Mouse (Mus musculus) liver, adult 2 months (tissue): ENCODE data around the gene Erp44. TPM values are rescaled to one million over a fixed set of nuclear protein-coding genes. Genes with fewer than 3 reads are reported as not detected.

Experiments
- DNase-seq: peaks from one replicate; pipeline ENCODE4 v3.0.0-alpha.2; 2011; ENCODE audit warnings: low read depth, low spot score; ENCODE audit errors: extremely low read depth
- H3K27ac ChIP-seq: fragments of 200-500 bp; replicated peaks from 2 replicates; pipeline ENCODE4 v1.5.1; 2012; ENCODE audit warnings: low read depth, mild to moderate bottlenecking, control low read depth, inconsistent platforms, low read length; ENCODE audit not compliant: insufficient read depth
- H3K27me3 ChIP-seq: fragments of 200-500 bp; 2 replicates; pipeline ENCODE4 v1.6.1; 2012; ENCODE audit warnings: mild to moderate bottlenecking, moderate library complexity, low read length, inconsistent platforms; ENCODE audit not compliant: control insufficient read depth, insufficient read depth
- H3K36me3 ChIP-seq: fragments of 200-500 bp; 2 replicates; pipeline ENCODE4 v1.6.1; 2012; ENCODE audit warnings: low read length, inconsistent platforms; ENCODE audit not compliant: control insufficient read depth, insufficient read depth
- H3K4me1 ChIP-seq: fragments of 200-500 bp; 2 replicates; pipeline ENCODE4 v1.6.1; 2011; ENCODE audit warnings: low read length; ENCODE audit not compliant: control insufficient read depth, insufficient read depth
- H3K4me3 ChIP-seq: fragments of 200-500 bp; 2 replicates; pipeline ENCODE4 v1.5.1; 2011; ENCODE audit warnings: low read depth, mild to moderate bottlenecking, control low read depth, low read length, moderate library complexity; ENCODE audit not compliant: insufficient read depth
- H3K79me2 ChIP-seq: fragments of 200-500 bp; 2 replicates; pipeline ENCODE4 v1.6.1; 2012; ENCODE audit warnings: inconsistent platforms, mild to moderate bottlenecking, low read length, moderate library complexity; ENCODE audit not compliant: control insufficient read depth, insufficient read depth
- H3K9ac ChIP-seq: fragments of 200-500 bp; 2 replicates; pipeline ENCODE4 v1.6.1; 2012; ENCODE audit warnings: low read depth, mild to moderate bottlenecking, control low read depth, inconsistent platforms, low read length
- CTCF ChIP-seq: fragments of 200-500 bp; IDR thresholded peaks from 2 replicates; pipeline ENCODE4 v1.5.1; 2011; ENCODE audit warnings: low read depth, low read length, control low read depth
- POLR2A ChIP-seq: fragments of 200-500 bp; IDR thresholded peaks from 2 replicates; pipeline ENCODE4 v1.6.1; 2011; ENCODE audit warnings: low read length, control low read depth; ENCODE audit not compliant: insufficient read depth; ENCODE audit errors: extremely low read depth
- WGBS: fragments of 180-500 bp; shearing (Covaris S2); methylation state at CpG from one replicate; pipeline ENCODE4 v1.1.7; 2018; 5-methylcytosine and 5-hydroxymethylcytosine counted together
- polyA plus RNA-seq: library from polyadenylated mRNA; depleted of rRNA; stranded (reverse); fragments of >200 nt; gene quantifications from 2 replicates; pipeline ENCODE4 v1.2.3, GENCODE M21; 2012
- total RNA-seq: library from RNA; depleted of rRNA; stranded (reverse); fragments of >200 nt; gene quantifications from 2 replicates; pipeline ENCODE4 v1.2.3, GENCODE M21; 2014

The Erp44 gene
- total and polyA plus RNA-seq, 2 experiments, result 22.3 to 50.9 TPM

GRCm38 (mm10) chr4:48258045-48258444 is 21.3 kb downstream of the Erp44 start:
- Histone ChIP-seq H3K27ac (no peak overlapping the region), H3K4me1 (peaks cover 9% of the 10 kb centered on the region), H3K79me2 (peaks cover 23% of the 10 kb centered on the region), H3K9ac (no peak overlapping the region), H3K36me3 (no peaks in the 10 kb centered on the region), H3K27me3 (no peaks in the 10 kb centered on the region), H3K4me3 (no peak overlapping the region)
- 97% methylated on average over 3 of the region's 3 CpGs for WGBS
- TF ChIP-seq POLR2A (no peak), CTCF (no peak)
- DNase-seq, result no peak

GRCm38 (mm10) chr4:48253266-48253665 is 26.1 kb downstream of the Erp44 start:
- no peaks in the 10 kb centered on the region for H3K36me3 ChIP-seq
- peaks cover 11% of the 10 kb centered on the region; the same call in 1 of the 2 replicates for H3K79me2 ChIP-seq
- no peak overlapping the region for H3K27ac ChIP-seq
- TF ChIP-seq POLR2A (no peak), CTCF (no peak)
- no peak for DNase-seq
- no peaks in the 10 kb centered on the region; the same call in 1 of the 2 replicates for H3K4me1 ChIP-seq
- no peaks in the 10 kb centered on the region for H3K27me3 ChIP-seq
- H3K9ac ChIP-seq, result no peak overlapping the region
- no peak overlapping the region for H3K4me3 ChIP-seq

DNA sequence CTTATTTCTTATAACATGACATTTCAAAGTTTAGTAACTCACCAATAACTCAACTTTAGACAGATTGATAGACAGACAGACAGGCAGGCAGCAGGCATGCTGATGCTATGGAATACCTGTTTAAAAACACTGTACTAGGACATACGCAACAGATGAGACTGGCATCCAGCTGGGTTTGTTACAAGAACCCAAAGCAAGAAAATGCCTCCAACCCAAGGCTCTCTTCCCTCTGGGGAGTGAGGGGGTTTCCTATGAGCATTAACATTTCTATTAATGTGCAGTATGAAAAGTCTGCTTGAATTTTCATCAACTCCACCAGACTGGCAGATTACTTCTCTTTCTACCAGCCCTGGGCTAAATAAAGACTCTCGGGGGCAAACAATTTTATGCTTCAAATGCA is 35.1 kb downstream of the Erp44 start:
- TF ChIP-seq POLR2A (no peak), CTCF (no peak)
- no peak for DNase-seq
- Histone ChIP-seq H3K79me2 (no peaks in the 10 kb centered on the region; the same call in 1 of the 2 replicates), H3K4me3 (no peak overlapping the region), H3K9ac (no peak overlapping the region), H3K27me3 (no peaks in the 10 kb centered on the region), H3K4me1 (peaks cover 7% of the 10 kb centered on the region; the same call in 1 of the 2 replicates), H3K36me3 (peaks cover 6% of the 10 kb centered on the region; the same call in 1 of the 2 replicates), H3K27ac (no peak overlapping the region)
- WGBS, result 96% methylated on average over 2 of the region's 2 CpGs

DNA sequence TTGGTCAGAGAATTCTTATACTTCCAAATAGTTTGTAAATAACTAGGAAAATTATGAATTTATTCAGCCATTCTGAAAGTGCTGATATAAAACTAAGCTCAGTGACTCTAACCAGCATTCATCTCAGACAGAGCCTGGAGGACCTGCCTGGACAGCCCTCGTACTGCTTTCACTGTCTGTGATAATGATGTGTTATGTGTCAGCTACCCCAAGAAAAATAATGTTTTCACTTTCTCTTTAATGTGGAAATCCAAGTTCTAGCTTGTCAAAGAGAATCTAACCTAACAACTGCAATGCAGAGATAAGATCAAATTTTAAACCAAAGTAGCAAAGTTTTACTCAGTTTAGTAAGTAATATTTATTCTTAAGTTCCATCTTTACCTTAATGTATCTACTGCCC is 35.6 kb downstream of the Erp44 start:
- no peaks in the 10 kb centered on the region for H3K27me3 ChIP-seq

GRCm38 (mm10) chr4:48242482-48242881 is 36.9 kb downstream of the Erp44 start:
- Histone ChIP-seq H3K4me3 (no peak overlapping the region), H3K9ac (no peak overlapping the region), H3K79me2 (no peaks in the 10 kb centered on the region; the same call in 1 of the 2 replicates), H3K36me3 (peaks cover 6% of the 10 kb centered on the region; the same call in 1 of the 2 replicates), H3K27me3 (no peaks in the 10 kb centered on the region), H3K4me1 (peaks cover 7% of the 10 kb centered on the region; the same call in 1 of the 2 replicates), H3K27ac (no peak overlapping the region)
- DNase-seq, result no peak
- TF ChIP-seq CTCF (no peak), POLR2A (no peak)
- 96% methylated on average over 4 of the region's 4 CpGs for WGBS

More for the DNA sequence above, 35.6 kb downstream of the Erp44 start:
- TF ChIP-seq CTCF, result no peak
- TF ChIP-seq POLR2A, result no peak
- Histone ChIP-seq H3K4me1 (peaks cover 7% of the 10 kb centered on the region; the same call in 1 of the 2 replicates), H3K36me3 (peaks cover 6% of the 10 kb centered on the region; the same call in 1 of the 2 replicates), H3K9ac (no peak overlapping the region), H3K79me2 (no peaks in the 10 kb centered on the region; the same call in 1 of the 2 replicates), H3K4me3 (no peak overlapping the region), H3K27ac (no peak overlapping the region)
- no peak for DNase-seq
- WGBS, result 65% methylated on average over 1 of the region's 1 CpGs

- DNase-seq, result no peak
- no peak overlapping the region for H3K27ac ChIP-seq
- no peak overlapping the region for H3K9ac ChIP-seq
- TF ChIP-seq POLR2A (no peak), CTCF (no peak)
- 59% methylated on average over 4 of the region's 4 CpGs for WGBS
- peaks cover 11% of the 10 kb centered on the region for H3K36me3 ChIP-seq
- H3K79me2 ChIP-seq, result peaks cover 5% of the 10 kb centered on the region; the same call in 1 of the 2 replicates
- H3K4me3 ChIP-seq, result no peak overlapping the region
- no peaks in the 10 kb centered on the region for H3K27me3 ChIP-seq
- H3K4me1 ChIP-seq, result no peaks in the 10 kb centered on the region
These were observed 40.3 kb downstream of the Erp44 start for GRCm38 (mm10) chr4:48239046-48239445.
